Mouse (Mus musculus) ovary, postnatal 36 days (tissue): ENCODE data around the gene Klra4.
"Not testable (repeated sequence)": the region's sequence is repeated elsewhere in the genome, so short reads cannot be mapped to it uniquely, and the experiment has no call there.

ENCODE experiments used
- DNase-seq: peaks from one replicate; pipeline ENCODE4 v3.0.0; 2022; ENCODE audit warnings: low spot score, mixed read lengths

Gene Klra4

DNA sequence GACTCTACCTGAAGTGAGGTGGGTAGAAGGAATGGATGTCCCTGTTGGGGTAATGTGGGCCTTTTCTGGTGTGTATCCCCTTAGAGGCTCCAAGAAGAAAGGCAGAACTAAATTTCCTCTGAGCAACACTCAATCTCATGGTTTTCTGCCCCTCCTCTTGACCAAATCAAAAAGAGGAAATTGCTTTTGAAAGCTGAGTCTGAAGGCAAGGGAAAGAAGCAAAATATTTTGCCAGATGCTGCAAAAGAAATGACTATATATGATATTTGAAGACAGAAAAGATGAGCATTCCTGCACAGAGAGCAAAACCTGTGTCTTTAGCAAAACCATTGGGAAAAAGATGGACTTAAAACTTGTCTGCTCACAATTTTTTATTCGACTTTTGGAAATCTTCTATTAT, at the start of gene Klra4:
Gene Klra4 (minus strand): TSS at position 101 of the 400 bp plus-strand sequence.
- DNase-seq = not testable (repeated sequence)

DNA sequence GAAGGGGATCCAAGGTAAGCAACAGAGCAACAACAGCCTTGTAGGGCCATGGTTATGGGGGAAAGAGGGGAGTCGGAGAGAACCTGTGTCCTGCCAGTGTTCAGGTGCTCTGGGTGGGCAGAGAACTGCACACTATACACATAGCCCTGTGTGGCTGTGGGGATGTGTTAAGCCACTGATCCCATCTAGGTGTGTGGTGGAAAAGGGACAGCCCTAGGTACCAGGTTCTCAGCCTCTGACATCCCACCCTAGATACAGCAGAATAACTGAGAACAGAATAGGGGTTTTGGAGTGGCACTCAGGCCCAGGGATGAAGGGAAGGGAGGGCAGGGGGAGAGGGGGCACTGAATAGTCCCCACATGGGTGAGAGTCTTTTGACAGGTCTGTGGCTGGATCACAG, 43.4 kb upstream of the Klra4 start:
- no peak for DNase-seq

- DNase-seq = not testable (repeated sequence)
These were observed 35.7 kb upstream of the Klra4 start for GRCm38 (mm10) chr6:130102743-130103142.

DNA sequence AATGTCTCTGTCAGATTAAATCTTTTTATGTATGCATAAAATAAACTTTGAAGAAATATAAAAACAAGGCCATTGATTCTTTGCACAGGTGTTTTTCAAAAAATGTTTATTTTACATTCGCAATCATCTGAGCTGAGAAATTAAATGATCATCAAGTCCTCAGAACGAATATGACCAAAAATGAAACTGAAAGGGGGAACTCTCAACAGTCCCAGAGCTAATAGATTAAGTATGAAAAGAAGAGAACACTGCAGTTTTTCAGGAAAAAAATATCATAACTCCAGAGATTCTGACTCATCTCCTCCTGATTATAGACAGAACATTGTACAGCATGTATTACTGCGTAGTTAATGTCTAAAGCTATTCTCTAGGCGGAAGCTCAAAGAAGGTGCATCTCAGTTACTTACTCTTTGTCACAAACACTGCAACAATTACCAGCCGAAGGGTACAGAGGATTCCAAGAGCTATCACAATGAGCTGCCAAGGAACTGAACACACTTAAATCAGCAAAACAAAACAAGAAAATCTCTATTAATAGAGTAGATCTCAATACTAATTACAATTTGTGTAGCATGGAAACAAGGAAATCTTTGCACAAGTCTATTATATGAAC, 25.4 kb upstream of the Klra4 start:
- DNase-seq = no peak

- no peak for DNase-seq
These were observed 1.9 kb downstream of the Klra4 start for GRCm38 (mm10) chr6:130065196-130065595.

- not testable (repeated sequence) for DNase-seq
These were observed 31.9 kb downstream of the Klra4 start for GRCm38 (mm10) chr6:130035146-130035545.

- DNase-seq = not testable (repeated sequence)
These were observed 35.5 kb downstream of the Klra4 start for GRCm38 (mm10) chr6:130031493-130032089.

GRCm38 (mm10) chr6:130026854-130027253, 40.2 kb downstream of the Klra4 start, which contains the start of gene Klra6:
Gene Klra6, minus strand, starts transcription at chr6:130026954.
- DNase-seq = no peak
